Mouse (Mus musculus) gastrocnemius, adult 8-10 months (tissue): Measurements from ENCODE around the gene Plekhg5. TPM values are rescaled to one million over a fixed set of nuclear protein-coding genes. Genes with fewer than 3 reads are reported as not detected.
"Not testable (repeated sequence)": the region's sequence is repeated elsewhere in the genome, so short reads cannot be mapped to it uniquely, and the experiment has no call there.

Experiments used
- DNase-seq, 2 experiments: peaks; one replicate each; pipeline ENCODE4 v3.0.0; 2022; ENCODE audit warnings: low spot score in 2 of 2
- total RNA-seq, 4 experiments: library from RNA; stranded (reverse); gene quantifications; 2 replicates each; pipeline ENCODE4 v1.2.4; 2022

The Plekhg5 gene
- total RNA-seq: 1 to 10 TPM; 5.2 to 6.1 (median 5.8) TPM

GRCm38 (mm10) chr4:152072121-152072601, at the start of gene Plekhg5:
Gene Plekhg5 (plus strand): TSS chr4:152072498.
- no peak for DNase-seq

GRCm38 (mm10) chr4:152022506-152022905, 49.8 kb upstream of the Plekhg5 start:
- DNase-seq: no peak

- DNase-seq: peak in 1 of 2 experiments; percentile 2
Measured at GRCm38 (mm10) chr4:152024525-152024924, 47.8 kb upstream of the Plekhg5 start.

GRCm38 (mm10) chr4:152026751-152027508, 45.4 kb upstream of the Plekhg5 start:
- DNase-seq: no peak

GRCm38 (mm10) chr4:152027524-152027923, 44.8 kb upstream of the Plekhg5 start, which contains the start of gene Zbtb48:
Gene Zbtb48 (minus strand): TSS chr4:152027671.
- DNase-seq: peak; percentile 91 to 95

GRCm38 (mm10) chr4:152028456-152028855, 43.8 kb upstream of the Plekhg5 start:
- DNase-seq: no peak

GRCm38 (mm10) chr4:152029087-152029486, 43.2 kb upstream of the Plekhg5 start:
- DNase-seq: no peak

GRCm38 (mm10) chr4:152029997-152030396, 42.3 kb upstream of the Plekhg5 start:
- DNase-seq: no peak

GRCm38 (mm10) chr4:152032922-152033321, 39.4 kb upstream of the Plekhg5 start:
- no peak for DNase-seq

GRCm38 (mm10) chr4:152036464-152036863, 35.8 kb upstream of the Plekhg5 start:
- DNase-seq: not testable (repeated sequence)

GRCm38 (mm10) chr4:152038225-152038984, 33.9 kb upstream of the Plekhg5 start, which contains the start of gene Tas1r1:
Gene Tas1r1 (minus strand): TSS chr4:152038568.
- peak in 1 of 2 experiments; percentile 37 for DNase-seq

- peak; percentile 86 to 89 for DNase-seq
Measured at GRCm38 (mm10) chr4:152038985-152039830, 33.1 kb upstream of the Plekhg5 start, which contains the start of gene Nol9. Gene Nol9 (plus strand): TSS chr4:152039321.

GRCm38 (mm10) chr4:152039831-152040310, 32.4 kb upstream of the Plekhg5 start:
- no peak for DNase-seq

GRCm38 (mm10) chr4:152041924-152042641, 30.2 kb upstream of the Plekhg5 start:
- no peak for DNase-seq

GRCm38 (mm10) chr4:152043171-152043570, 29.1 kb upstream of the Plekhg5 start:
- DNase-seq: no peak

GRCm38 (mm10) chr4:152044609-152045008, 27.7 kb upstream of the Plekhg5 start:
- no peak for DNase-seq

- DNase-seq: peak; percentile 63 to 73
Measured at GRCm38 (mm10) chr4:152062390-152063110, 9.7 kb upstream of the Plekhg5 start.

GRCm38 (mm10) chr4:152067280-152067679, 5.0 kb upstream of the Plekhg5 start:
- no peak for DNase-seq

- DNase-seq: no peak
Measured at GRCm38 (mm10) chr4:152068166-152068724, 4.1 kb upstream of the Plekhg5 start.
